ENCODE assay signal across 8 mouse cellular contexts in genomic region chr3:154330181-154331002, GRCm38 (mm10). TPM values are rescaled to one million over a fixed set of nuclear protein-coding genes. Genes with fewer than 3 reads are reported as not detected.
DNase-seq lines count a peak whose midpoint lies in the region; ATAC-seq lines count a peak whose summit lies in the region.

Gene Lhx8 (minus strand): TSS chr3:154330659.

- peaks cover 81% of the 10 kb centered on the region for H3K27me3 ChIP-seq in lung, embryonic 16.5 days (ENCODE audit: control insufficient read depth, insufficient read depth, low read depth, low read length)
- H3K27me3 ChIP-seq in embryonic facial prominence, embryonic 13.5 days = peaks cover 82% of the 10 kb centered on the region
- peaks cover 100% of the 10 kb centered on the region for H3K27me3 ChIP-seq in liver, embryonic 15.5 days

- peak within 1 kb of the TSS; percentile 32 for H3K4me3 ChIP-seq in lung, embryonic 16.5 days (ENCODE audit: low read length)
- H3K4me3 ChIP-seq in embryonic facial prominence, embryonic 13.5 days = peak within 1 kb of the TSS; percentile 62
- 0 out of 2 replicates have a peak within 1 kb of the TSS, but pooled peaks have one; percentile 25 for H3K4me3 ChIP-seq in liver, embryonic 15.5 days (replicated peaks)

- no peak for DNase-seq in lung, postnatal 10 days
- DNase-seq in heart, postnatal 4 days = peak; percentile 23
- DNase-seq in left cerebral cortex, adult 11 months (ENCODE audit: low spot score) = no peak
- no peak for DNase-seq in layer of hippocampus, postnatal 25 days (ENCODE audit: extremely low spot score in 1 of 2, low spot score in 1 of 2)
- no peak for DNase-seq in urinary bladder, postnatal 25 days (ENCODE audit: low spot score)

- no peak within 1 kb of the TSS for H3K27ac ChIP-seq in lung, embryonic 16.5 days (ENCODE audit: low read length)
- H3K27ac ChIP-seq in embryonic facial prominence, embryonic 13.5 days = peak within 1 kb of the TSS; percentile 97
- H3K27ac ChIP-seq in liver, embryonic 15.5 days (replicated peaks) = no peak within 1 kb of the TSS

- WGBS in lung, embryonic 16.5 days = under 1% methylated on average over 28 of the region's 28 CpGs
- under 1% methylated on average over 28 of the region's 28 CpGs for WGBS in embryonic facial prominence, embryonic 13.5 days
- WGBS in liver, embryonic 15.5 days (ENCODE audit: insufficient replicate concordance) = 1% methylated on average over 28 of the region's 28 CpGs

- no peaks in the 10 kb centered on the region for H3K36me3 ChIP-seq in lung, embryonic 16.5 days (ENCODE audit: control insufficient read depth, insufficient read depth, low read length)
- H3K36me3 ChIP-seq in embryonic facial prominence, embryonic 13.5 days = no peaks in the 10 kb centered on the region
- no peaks in the 10 kb centered on the region for H3K36me3 ChIP-seq in liver, embryonic 15.5 days (replicated peaks)

- no peaks in the 10 kb centered on the region for H3K9me3 ChIP-seq in lung, embryonic 16.5 days (ENCODE audit: control insufficient read depth, low read length)
- H3K9me3 ChIP-seq in embryonic facial prominence, embryonic 13.5 days = no peaks in the 10 kb centered on the region
- no peaks in the 10 kb centered on the region for H3K9me3 ChIP-seq in liver, embryonic 15.5 days (replicated peaks)

- H3K4me1 ChIP-seq in lung, embryonic 16.5 days (replicated peaks; ENCODE audit: control insufficient read depth, insufficient read depth, low read length) = peaks cover 20% of the 10 kb centered on the region
- H3K4me1 ChIP-seq in embryonic facial prominence, embryonic 13.5 days = peaks cover 31% of the 10 kb centered on the region
- H3K4me1 ChIP-seq in liver, embryonic 15.5 days (replicated peaks) = 0 out of 2 replicates have a peak, but pooled peaks cover 6% of the 10 kb centered on the region

- peak; percentile 16; the same call in 1 of the 2 replicates for ATAC-seq in lung, embryonic 16.5 days (ENCODE audit: low read depth)
- ATAC-seq in embryonic facial prominence, embryonic 13.5 days (ENCODE audit: insufficient number of reproducible peaks, insufficient read depth, low FRiP score, low TSS enrichment, low read depth) = 0 out of 2 replicates have a peak, but pooled peaks have one; percentile 45
- no peak for ATAC-seq in liver, embryonic 15.5 days (ENCODE audit: insufficient read depth)

- peak within 1 kb of the TSS; percentile 22 for H3K4me2 ChIP-seq in lung, embryonic 16.5 days (ENCODE audit: low read depth, low read length)
- peak within 1 kb of the TSS; percentile 71 for H3K4me2 ChIP-seq in embryonic facial prominence, embryonic 13.5 days
- no peak within 1 kb of the TSS for H3K4me2 ChIP-seq in liver, embryonic 15.5 days

- no peak within 1 kb of the TSS for H3K9ac ChIP-seq in lung, embryonic 16.5 days (ENCODE audit: low read length)
- peak within 1 kb of the TSS; percentile 89 for H3K9ac ChIP-seq in embryonic facial prominence, embryonic 13.5 days
- no peak within 1 kb of the TSS for H3K9ac ChIP-seq in liver, embryonic 15.5 days

RNA-seq across cellular contexts. Expression of gene Lhx8, which starts in this region (rescaled TPM):
- 0.09 and 0.11 TPM in 2 replicates for polyA plus RNA-seq in lung, embryonic 16.5 days (2015; fragmentation: Nextera tagmentation; extraction: Ambion mirVana)
- polyA plus RNA-seq in embryonic facial prominence, embryonic 13.5 days (2015; fragmentation: Nextera tagmentation; extraction: Ambion mirVana) = 58.2 and 61.9 TPM in 2 replicates
- total RNA-seq in heart, postnatal 4 days (2021) = not detected
- 0.08 TPM in 1 of 2 replicates, not detected in the other for polyA plus RNA-seq in liver, embryonic 15.5 days (2015; fragmentation: Nextera tagmentation; extraction: Ambion mirVana)
- total RNA-seq in layer of hippocampus, postnatal 25 days (2021) = not detected

Comparison
In these comparisons a context has a peak if more than half of its experiments do, and no peak if none do; other contexts are left out.
1. RNA of gene Lhx8 (polyA plus RNA-seq): 58.2 to 61.9 TPM in embryonic facial prominence, embryonic 13.5 days; 0.09 to 0.11 TPM in lung, embryonic 16.5 days and 0.08 TPM in liver, embryonic 15.5 days; every median in the first group is over 10 times any median in the second.
2. Peak in ATAC-seq, H3K4me3 ChIP-seq and H3K4me2 ChIP-seq in lung, embryonic 16.5 days; RNA of the gene not detected or under 1 TPM.
3. Peak in DNase-seq in heart, postnatal 4 days; RNA of the gene not detected or under 1 TPM.
4. Peak in every context shown above with its lines, with median percentiles within 50 percentile points of each other: H3K4me3 ChIP-seq.